Mouse (Mus musculus) heart, embryonic 14.5 days (tissue): ENCODE measurements around the gene Exoc4. TPM values are rescaled to one million over a fixed set of nuclear protein-coding genes. Genes with fewer than 3 reads are reported as not detected.

Experiments
- ATAC-seq: fragments of 200-750 bp; cut with Nextera tagmentation; 2 replicates; pipeline ENCODE4 v1.8.0; 2017; ENCODE audit warnings: low read depth, moderate TSS enrichment; ENCODE audit not compliant: insufficient number of reproducible peaks, insufficient read depth, low FRiP score
- H3K27ac ChIP-seq, 2 experiments: fragments of 200-500 bp in 1 of 2; fragments of 300-500 bp in 1 of 2; sonication (generic) in 1 of 2; replicated peaks in 1 of 2; 2 replicates each; pipeline ENCODE4 v1.5.1; 2012 to 2014; ENCODE audit warnings: low read depth in 2 of 2, low read length in 2 of 2, control low read depth in 1 of 2, mild to moderate bottlenecking in 1 of 2, mixed read lengths in 1 of 2; ENCODE audit not compliant: control insufficient read depth in 1 of 2, insufficient read depth in 1 of 2
- H3K27me3 ChIP-seq: fragments of 300-500 bp; sonication (generic); 2 replicates; pipeline ENCODE4 v1.6.1; 2014; ENCODE audit warnings: mild to moderate bottlenecking, low read length, control low read depth; ENCODE audit not compliant: control insufficient read depth, insufficient read depth
- H3K36me3 ChIP-seq: fragments of 300-500 bp; sonication (generic); 2 replicates; pipeline ENCODE4 v1.6.1; 2014; ENCODE audit warnings: mild to moderate bottlenecking, control low read depth, low read length, mixed read lengths; ENCODE audit not compliant: control insufficient read depth, insufficient read depth
- H3K4me1 ChIP-seq, 2 experiments: fragments of 200-500 bp in 1 of 2; fragments of 300-500 bp in 1 of 2; sonication (generic) in 1 of 2; 2 replicates each; pipeline ENCODE4 v1.6.1; 2012 to 2014; ENCODE audit warnings: low read length in 2 of 2, control low read depth in 1 of 2, mixed read lengths in 1 of 2; ENCODE audit not compliant: control insufficient read depth in 2 of 2, insufficient read depth in 2 of 2
- H3K4me2 ChIP-seq: fragments of 300-500 bp; sonication (generic); 2 replicates; pipeline ENCODE4 v1.6.1; 2014; ENCODE audit warnings: mild to moderate bottlenecking, low read length
- H3K4me3 ChIP-seq, 2 experiments: fragments of 200-500 bp in 1 of 2; fragments of 300-500 bp in 1 of 2; sonication (generic) in 1 of 2; 2 replicates each; pipeline ENCODE4 v1.5.1; 2012 to 2014; ENCODE audit warnings: low read length in 2 of 2, mild to moderate bottlenecking in 2 of 2, control low read depth in 1 of 2, low read depth in 1 of 2, moderate library complexity in 1 of 2; ENCODE audit not compliant: control insufficient read depth in 1 of 2, insufficient read depth in 1 of 2
- H3K9ac ChIP-seq: fragments of 300-500 bp; sonication (generic); 2 replicates; pipeline ENCODE4 v1.6.1; 2014; ENCODE audit warnings: mild to moderate bottlenecking, low read length
- H3K9me3 ChIP-seq: fragments of 300-500 bp; sonication (generic); 2 replicates; pipeline ENCODE4 v1.6.1; 2016; ENCODE audit warnings: low read length, control low read depth; ENCODE audit not compliant: control insufficient read depth
- WGBS: fragments of 180-500 bp; shearing (Covaris S2); extraction: QIAGEN DNeasy Blood & Tissue Kit; methylation state at CpG from one replicate; pipeline ENCODE4 v1.1.7; 2014; 5-methylcytosine and 5-hydroxymethylcytosine counted together
- polyA plus RNA-seq: library from polyadenylated mRNA; unstranded; fragments of >200 nt; fragmentation: Nextera tagmentation; extraction: Ambion mirVana; gene quantifications from 2 replicates; pipeline ENCODE4 v1.2.1, GENCODE M21; 2014

Exoc4 gene
- polyA plus RNA-seq, 1 experiment from 2014 or later, result 26.0 TPM

GRCm38 (mm10) chr6:33727271-33727670 lies 478.4 kb downstream of the Exoc4 start:
- Histone ChIP-seq H3K36me3 (no peaks in the 10 kb centered on the region), H3K4me2 (no peak overlapping the region), H3K27ac (no peak overlapping the region), H3K9me3 (no peaks in the 10 kb centered on the region), H3K9ac (no peak overlapping the region), H3K4me1 (no peaks in the 10 kb centered on the region), H3K27me3 (no peaks in the 10 kb centered on the region), H3K4me3 (no peak overlapping the region)
- WGBS, result 75% methylated on average over 1 of the region's 1 CpGs
- no peak for ATAC-seq

DNA sequence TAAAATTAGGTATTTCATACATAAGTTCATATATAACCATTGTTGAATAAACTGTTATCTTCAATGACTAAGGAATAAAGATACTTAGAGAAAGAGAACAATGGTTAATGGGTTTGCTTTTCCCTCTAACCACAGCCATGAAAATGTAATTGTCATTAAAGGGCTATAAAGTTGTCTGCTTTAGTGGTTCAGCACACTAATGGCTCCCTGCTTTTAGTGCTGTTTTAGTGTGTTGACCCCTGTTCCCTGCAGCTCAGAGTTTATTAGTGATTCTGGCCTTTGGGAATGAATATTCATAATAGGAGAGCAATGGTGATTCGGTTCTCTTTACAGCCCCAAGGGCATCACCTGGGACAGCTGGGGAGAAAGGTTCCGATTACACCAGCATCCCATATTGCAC lies 483.3 kb downstream of the Exoc4 start:
- no peak overlapping the region for H3K4me3 ChIP-seq
- ATAC-seq, result no peak
- no peak overlapping the region for H3K27ac ChIP-seq
- H3K4me1 ChIP-seq, result no peaks in the 10 kb centered on the region
- H3K27me3 ChIP-seq, result no peaks in the 10 kb centered on the region
- no peaks in the 10 kb centered on the region for H3K9me3 ChIP-seq
- no peak overlapping the region for H3K4me2 ChIP-seq
- 88% methylated on average over 2 of the region's 2 CpGs for WGBS
- H3K36me3 ChIP-seq, result no peaks in the 10 kb centered on the region
- no peak overlapping the region for H3K9ac ChIP-seq

- ATAC-seq, result no peak
- no peak overlapping the region for H3K4me3 ChIP-seq
- H3K36me3 ChIP-seq, result no peaks in the 10 kb centered on the region
- H3K27me3 ChIP-seq, result no peaks in the 10 kb centered on the region
- H3K27ac ChIP-seq, result no peak overlapping the region
- H3K4me1 ChIP-seq, result no peaks in the 10 kb centered on the region
- no peak overlapping the region for H3K4me2 ChIP-seq
- no peaks in the 10 kb centered on the region for H3K9me3 ChIP-seq
- H3K9ac ChIP-seq, result no peak overlapping the region
Observed at GRCm38 (mm10) chr6:33733602-33734001, 484.7 kb downstream of the Exoc4 start.

DNA sequence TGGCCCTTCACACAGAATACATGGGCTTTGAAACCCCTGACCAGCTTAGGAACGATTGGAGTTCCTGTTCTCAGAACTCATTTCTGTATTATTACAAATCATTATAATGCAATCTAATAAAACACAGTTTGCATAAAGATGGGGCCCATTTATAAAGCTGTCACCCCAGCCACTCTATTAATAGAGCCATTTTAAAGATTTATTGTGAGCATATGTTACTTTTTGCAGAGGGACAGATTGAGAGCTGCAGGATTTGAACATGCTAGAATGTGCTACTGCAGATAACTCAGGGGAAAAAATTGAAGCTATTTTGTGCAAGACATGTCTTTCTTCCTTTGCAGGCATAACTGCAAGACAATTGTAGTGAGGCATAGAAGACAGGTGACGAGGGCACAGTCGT lies 485.1 kb downstream of the Exoc4 start:
- H3K4me3 ChIP-seq, result no peak overlapping the region
- H3K9ac ChIP-seq, result no peak overlapping the region
- no peak overlapping the region for H3K27ac ChIP-seq
- H3K4me1 ChIP-seq, result no peaks in the 10 kb centered on the region
- H3K4me2 ChIP-seq, result no peak overlapping the region
- ATAC-seq, result no peak
- WGBS, result 88% methylated on average over 3 of the region's 3 CpGs
- H3K36me3 ChIP-seq, result no peaks in the 10 kb centered on the region
- no peaks in the 10 kb centered on the region for H3K9me3 ChIP-seq
- no peaks in the 10 kb centered on the region for H3K27me3 ChIP-seq

- peaks cover 5% of the 10 kb centered on the region; the same call in 1 of the 2 replicates for H3K9me3 ChIP-seq
- H3K4me1 ChIP-seq, result no peaks in the 10 kb centered on the region
- no peak overlapping the region for H3K4me3 ChIP-seq
- H3K4me2 ChIP-seq, result no peak overlapping the region
- H3K36me3 ChIP-seq, result no peaks in the 10 kb centered on the region
- H3K9ac ChIP-seq, result no peak overlapping the region
- H3K27me3 ChIP-seq, result no peaks in the 10 kb centered on the region
- ATAC-seq, result no peak
- 72% methylated on average over 3 of the region's 3 CpGs for WGBS
- no peak overlapping the region for H3K27ac ChIP-seq
Observed at GRCm38 (mm10) chr6:33738857-33739291, 490.0 kb downstream of the Exoc4 start.

DNA sequence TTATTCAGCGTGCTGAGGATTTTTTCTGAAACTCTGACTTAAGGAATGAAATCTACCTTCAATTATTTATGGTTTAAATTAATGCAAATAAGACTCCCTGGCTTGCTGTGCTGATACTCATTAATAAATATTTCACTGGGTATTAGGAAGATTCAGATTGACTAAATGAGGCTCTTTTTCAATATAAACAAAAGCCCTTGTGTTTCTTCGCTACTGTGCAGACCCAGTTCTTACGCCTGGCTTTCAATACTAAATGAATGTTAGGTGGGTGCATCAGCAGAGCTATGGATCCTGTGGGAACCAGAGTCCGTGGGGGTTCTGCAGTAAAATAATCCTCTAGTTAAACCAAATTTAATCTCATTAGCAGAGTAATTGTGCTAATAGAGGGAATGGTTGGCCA lies 490.4 kb downstream of the Exoc4 start:
- 87% methylated on average over 4 of the region's 4 CpGs for WGBS
- no peaks in the 10 kb centered on the region for H3K36me3 ChIP-seq
- no peak for ATAC-seq
- no peak overlapping the region for H3K9ac ChIP-seq
- no peak overlapping the region for H3K27ac ChIP-seq
- H3K27me3 ChIP-seq, result no peaks in the 10 kb centered on the region
- H3K4me2 ChIP-seq, result no peak overlapping the region
- no peaks in the 10 kb centered on the region for H3K4me1 ChIP-seq
- H3K9me3 ChIP-seq, result peaks cover 5% of the 10 kb centered on the region; the same call in 1 of the 2 replicates
- no peak overlapping the region for H3K4me3 ChIP-seq

GRCm38 (mm10) chr6:33755976-33756375 lies 507.1 kb downstream of the Exoc4 start:
- 89% methylated on average over 5 of the region's 5 CpGs for whole genome bisulfite sequencing
- no peaks in the 10 kb centered on the region for H3K4me1 ChIP-seq
- no peak overlapping the region for H3K4me3 ChIP-seq
- no peak overlapping the region for H3K9ac ChIP-seq
- no peak overlapping the region for H3K4me2 ChIP-seq
- no peak for ATAC-seq
- no peak overlapping the region for H3K27ac ChIP-seq
- no peaks in the 10 kb centered on the region for H3K27me3 ChIP-seq
- no peaks in the 10 kb centered on the region for H3K36me3 ChIP-seq
- H3K9me3 ChIP-seq, result no peaks in the 10 kb centered on the region

- no peak for ATAC-seq
- H3K4me2 ChIP-seq, result no peak overlapping the region
- no peak overlapping the region for H3K9ac ChIP-seq
- no peaks in the 10 kb centered on the region for H3K27me3 ChIP-seq
- H3K4me1 ChIP-seq, result no peaks in the 10 kb centered on the region
- H3K9me3 ChIP-seq, result no peaks in the 10 kb centered on the region
- H3K4me3 ChIP-seq, result no peak overlapping the region
- H3K36me3 ChIP-seq, result no peaks in the 10 kb centered on the region
- no peak overlapping the region for H3K27ac ChIP-seq
Observed at GRCm38 (mm10) chr6:33761557-33761956, 512.7 kb downstream of the Exoc4 start.
